In genomic region chr2:29250263-29251094, GRCm38 (mm10) we compare ENCODE assay signal across 7 mouse cellular contexts. TPM values are rescaled to one million over a fixed set of nuclear protein-coding genes. Genes with fewer than 3 reads are reported as not detected.
DNase-seq lines count a peak whose midpoint lies in the region; ATAC-seq lines count a peak whose summit lies in the region.

No protein-coding gene starts in this region.

- peak overlapping the region; percentile 64 for H3K4me3 ChIP-seq in embryonic facial prominence, embryonic 15.5 days (replicated peaks)
- peak overlapping the region; percentile 71 for H3K4me3 ChIP-seq in intestine, embryonic 16.5 days (ENCODE audit: low read length)
- peak overlapping the region; percentile 53 for H3K4me3 ChIP-seq in neural tube, embryonic 12.5 days

- WGBS in embryonic facial prominence, embryonic 15.5 days: 1% methylated on average over 44 of the region's 44 CpGs
- WGBS in intestine, embryonic 16.5 days: 1% methylated on average over 44 of the region's 44 CpGs
- under 1% methylated on average over 44 of the region's 44 CpGs for WGBS in neural tube, embryonic 12.5 days

- H3K4me2 ChIP-seq in embryonic facial prominence, embryonic 15.5 days (replicated peaks): peak overlapping the region; percentile 100
- H3K4me2 ChIP-seq in intestine, embryonic 16.5 days (ENCODE audit: low read depth, low read length): peak overlapping the region; percentile 100
- H3K4me2 ChIP-seq in neural tube, embryonic 12.5 days (replicated peaks): peak overlapping the region; percentile 100

- peak; percentile 24 for DNase-seq in ovary, postnatal 36 days (ENCODE audit: low spot score)
- no peak for DNase-seq in ovary, postnatal 10 days (ENCODE audit: low spot score)
- no peak for DNase-seq in yolk sac, embryonic 10.5 days (ENCODE audit: low spot score)
- DNase-seq in urinary bladder, postnatal 25 days (ENCODE audit: low spot score): no peak

- ATAC-seq in embryonic facial prominence, embryonic 15.5 days (ENCODE audit: insufficient number of reproducible peaks, low FRiP score, low TSS enrichment, low read depth): no peak
- no peak for ATAC-seq in intestine, embryonic 16.5 days
- no peak for ATAC-seq in neural tube, embryonic 12.5 days (ENCODE audit: low FRiP score, low read depth)

- H3K9ac ChIP-seq in embryonic facial prominence, embryonic 15.5 days: no peak overlapping the region
- no peak overlapping the region for H3K9ac ChIP-seq in intestine, embryonic 16.5 days (ENCODE audit: low read depth, low read length)
- peak overlapping the region; percentile 58; the same call in 1 of the 2 replicates for H3K9ac ChIP-seq in neural tube, embryonic 12.5 days

- H3K9me3 ChIP-seq in embryonic facial prominence, embryonic 15.5 days (replicated peaks): no peaks in the 10 kb centered on the region
- H3K9me3 ChIP-seq in intestine, embryonic 16.5 days (ENCODE audit: control insufficient read depth, low read length): no peaks in the 10 kb centered on the region
- H3K9me3 ChIP-seq in neural tube, embryonic 12.5 days: no peaks in the 10 kb centered on the region

- H3K36me3 ChIP-seq in embryonic facial prominence, embryonic 15.5 days: no peaks in the 10 kb centered on the region
- no peaks in the 10 kb centered on the region for H3K36me3 ChIP-seq in intestine, embryonic 16.5 days (ENCODE audit: control insufficient read depth, insufficient read depth, low read length)
- H3K36me3 ChIP-seq in neural tube, embryonic 12.5 days: no peaks in the 10 kb centered on the region

- peaks cover 92% of the 10 kb centered on the region for H3K27me3 ChIP-seq in embryonic facial prominence, embryonic 15.5 days
- peaks cover 81% of the 10 kb centered on the region for H3K27me3 ChIP-seq in intestine, embryonic 16.5 days (replicated peaks; ENCODE audit: control insufficient read depth, insufficient read depth, low read length)
- peaks cover 76% of the 10 kb centered on the region for H3K27me3 ChIP-seq in neural tube, embryonic 12.5 days (replicated peaks)

- peaks cover 36% of the 10 kb centered on the region for H3K4me1 ChIP-seq in embryonic facial prominence, embryonic 15.5 days
- peaks cover 26% of the 10 kb centered on the region for H3K4me1 ChIP-seq in intestine, embryonic 16.5 days (ENCODE audit: control insufficient read depth, insufficient read depth, low read length)
- H3K4me1 ChIP-seq in neural tube, embryonic 12.5 days: peaks cover 58% of the 10 kb centered on the region

- no peak overlapping the region for H3K27ac ChIP-seq in embryonic facial prominence, embryonic 15.5 days (replicated peaks)
- no peak overlapping the region for H3K27ac ChIP-seq in intestine, embryonic 16.5 days (ENCODE audit: low read length)
- H3K27ac ChIP-seq in neural tube, embryonic 12.5 days: no peak overlapping the region

RNA-seq across cellular contexts. Expression of gene Ntng2, which starts 2.3 kb away (rescaled TPM):
- 0.88 and 1.2 TPM in 2 replicates for polyA plus RNA-seq in embryonic facial prominence, embryonic 15.5 days (2015; fragmentation: Nextera tagmentation; extraction: Ambion mirVana)
- 0.06 TPM in 1 of 2 replicates, not detected in the other for polyA plus RNA-seq in intestine, embryonic 16.5 days (2015; fragmentation: Nextera tagmentation; extraction: Ambion mirVana)
- 2.0 and 2.4 TPM in 2 replicates for polyA plus RNA-seq in neural tube, embryonic 12.5 days (2016; fragmentation: Nextera tagmentation; extraction: Ambion mirVana)
